Mouse (Mus musculus) right cerebral cortex, postnatal 14 days (tissue): ENCODE data around the gene Edrf1.

Experiments used
- DNase-seq: peaks from one replicate; pipeline ENCODE4 v3.0.0; 2022

The Edrf1 gene

GRCm38 (mm10) chr7:133637361-133638305 is at the start of gene Edrf1:
Gene Edrf1 (plus strand): TSS chr7:133637543.
- DNase-seq: peak; percentile 97

- DNase-seq: no peak
These were observed 45.6 kb upstream of the Edrf1 start for GRCm38 (mm10) chr7:133591750-133592149.

- DNase-seq: no peak
These were observed 36.8 kb upstream of the Edrf1 start for GRCm38 (mm10) chr7:133600558-133600957.

- DNase-seq: no peak
These were observed 35.3 kb upstream of the Edrf1 start, which contains the start of gene Tex36 for GRCm38 (mm10) chr7:133602058-133602457. Gene Tex36 (minus strand): TSS chr7:133602158.

GRCm38 (mm10) chr7:133603156-133603555 is 34.2 kb upstream of the Edrf1 start:
- DNase-seq: no peak

- DNase-seq: no peak
These were observed 32.8 kb upstream of the Edrf1 start for GRCm38 (mm10) chr7:133604427-133605081.

- no peak for DNase-seq
These were observed 30.0 kb upstream of the Edrf1 start for GRCm38 (mm10) chr7:133607331-133607730.

GRCm38 (mm10) chr7:133607883-133608575 is 29.3 kb upstream of the Edrf1 start:
- DNase-seq: no peak

- no peak for DNase-seq
These were observed 28.6 kb upstream of the Edrf1 start for GRCm38 (mm10) chr7:133608631-133609340.

- DNase-seq: peak; percentile 32
These were observed 27.8 kb upstream of the Edrf1 start for GRCm38 (mm10) chr7:133609585-133609984.

GRCm38 (mm10) chr7:133612981-133613380 is 24.4 kb upstream of the Edrf1 start:
- no peak for DNase-seq

GRCm38 (mm10) chr7:133620721-133621120 is 16.6 kb upstream of the Edrf1 start:
- DNase-seq: no peak

GRCm38 (mm10) chr7:133623226-133623625 is 14.1 kb upstream of the Edrf1 start:
- no peak for DNase-seq

GRCm38 (mm10) chr7:133627184-133627936 is 10.0 kb upstream of the Edrf1 start:
- DNase-seq: no peak

GRCm38 (mm10) chr7:133630821-133631220 is 6.5 kb upstream of the Edrf1 start:
- no peak for DNase-seq

- DNase-seq: peak; percentile 65
These were observed 4.9 kb upstream of the Edrf1 start for GRCm38 (mm10) chr7:133632476-133632875.

GRCm38 (mm10) chr7:133634932-133635650 is 2.3 kb upstream of the Edrf1 start:
- DNase-seq: no peak

- peak; percentile 94 for DNase-seq
These were observed 498 bp upstream of the Edrf1 start for GRCm38 (mm10) chr7:133636738-133637352.

- DNase-seq: no peak
These were observed 963 bp downstream of the Edrf1 start for GRCm38 (mm10) chr7:133638306-133638705.

GRCm38 (mm10) chr7:133638821-133639220 is 1.5 kb downstream of the Edrf1 start:
- DNase-seq: peak; percentile 25

GRCm38 (mm10) chr7:133645716-133646115 is 8.4 kb downstream of the Edrf1 start:
- no peak for DNase-seq
